Mouse (Mus musculus) thymus, adult 2 months (tissue): Measurements from ENCODE around the gene Anapc1.

Experiments
- CTCF ChIP-seq: fragments of 200-500 bp; IDR thresholded peaks from 2 replicates; pipeline ENCODE4 v1.5.1; 2012; ENCODE audit warnings: mild to moderate bottlenecking, control low read depth, low read length, moderate library complexity, borderline replicate concordance; ENCODE audit not compliant: control insufficient read depth, poor library complexity, insufficient read depth; ENCODE audit errors: extremely low read depth
- POLR2A ChIP-seq: fragments of 200-500 bp; IDR thresholded peaks from 2 replicates; pipeline ENCODE4 v1.6.1; 2012; ENCODE audit warnings: mild to moderate bottlenecking, low read length, control low read depth, moderate library complexity; ENCODE audit not compliant: control insufficient read depth, poor library complexity, insufficient read depth; ENCODE audit errors: extremely low read depth

DNA sequence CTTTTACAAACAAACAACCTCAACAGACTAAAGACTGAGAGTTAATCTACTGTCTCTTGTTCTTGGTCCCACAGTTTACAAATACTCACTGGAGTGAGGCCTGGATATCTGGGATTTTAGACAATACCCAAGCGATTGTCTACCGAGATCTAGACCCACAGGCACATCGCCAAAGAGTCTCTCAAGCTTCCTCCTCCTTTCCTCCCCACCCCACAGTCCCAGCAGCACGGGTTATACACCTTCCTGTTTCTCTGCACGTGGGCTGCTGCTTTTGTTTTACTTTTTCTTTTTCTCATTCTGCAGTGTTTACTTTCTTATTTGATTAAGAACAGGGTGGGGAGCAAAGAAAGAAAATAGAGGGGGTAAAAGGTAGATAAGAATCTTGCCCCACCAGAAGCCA, 73.8 kb downstream of the Anapc1 start:
- TF ChIP-seq POLR2A (no peak), CTCF (no peak)
